ENCODE assay signal across 30 mouse cellular contexts in genomic region chr15:78502437-78503132, GRCm38 (mm10). TPM values are rescaled to one million over a fixed set of nuclear protein-coding genes. Genes with fewer than 3 reads are reported as not detected.
"Had no signal": no experiment of that assay in that cellular context is flagged by ENCODE, and none has a peak within 500 bp of the region (broad histone marks: within the 10 kb centered on the region; RNA-seq: fewer than 3 reads in every experiment).

No protein-coding gene starts in this region.

- ATAC-seq: hindbrain, postnatal 0 days; inflammation-experienced regulatory T-cells, adult 6 months; intestine, embryonic 15.5 days; intestine, postnatal 0 days; liver, embryonic 12.5 days had no signal

- H3K4me3 ChIP-seq: heart, adult 2 months; heart, embryonic 13.5 days; heart, embryonic 15.5 days; hindbrain, embryonic 13.5 days; hindbrain, embryonic 15.5 days; intestine, embryonic 15.5 days; limb, embryonic 13.5 days; limb, embryonic 15.5 days; liver, embryonic 12.5 days had no signal

- DNase-seq: gastrocnemius, postnatal 14 days; gastrocnemius, postnatal 36 days; heart, adult 11 months; heart, adult 2 months; heart, postnatal 14 days; heart, postnatal 36 days; kidney, adult 18-20 months; kidney, adult 8-10 months; kidney, postnatal 14 days; kidney, postnatal 36 days; layer of hippocampus, adult 9-11 months; layer of hippocampus, postnatal 36 days; left cerebral cortex, postnatal 4 days had no signal

- H3K36me3 ChIP-seq: heart, embryonic 13.5 days; heart, embryonic 15.5 days; hindbrain, embryonic 13.5 days; hindbrain, embryonic 15.5 days; intestine, embryonic 15.5 days; limb, embryonic 13.5 days; limb, embryonic 15.5 days; liver, embryonic 12.5 days had no signal

- H3K27me3 ChIP-seq: heart, embryonic 13.5 days; heart, embryonic 15.5 days; hindbrain, embryonic 15.5 days; intestine, embryonic 15.5 days; limb, embryonic 13.5 days; limb, embryonic 15.5 days; liver, embryonic 12.5 days had no signal

- H3K4me1 ChIP-seq: hindbrain, embryonic 13.5 days; hindbrain, embryonic 15.5 days; intestine, embryonic 15.5 days; limb, embryonic 13.5 days; limb, embryonic 15.5 days; liver, embryonic 12.5 days had no signal

- H3K27ac ChIP-seq: heart, adult 2 months; heart, embryonic 13.5 days; heart, embryonic 15.5 days; hindbrain, embryonic 13.5 days; hindbrain, embryonic 15.5 days; hindbrain, postnatal 0 days; intestine, embryonic 15.5 days; limb, embryonic 13.5 days; limb, embryonic 15.5 days; liver, embryonic 12.5 days; liver, embryonic 14.5 days had no signal

RNA-seq across cellular contexts. Expression of gene Il2rb, which starts 7.5 kb away (rescaled TPM):
- polyA plus RNA-seq: heart, embryonic 11.5 days; hindbrain, embryonic 11.5 days; limb, embryonic 11.5 days had no signal

RNA-seq across cellular contexts. Expression of gene Tmprss6, which starts 34.2 kb away (rescaled TPM):
- polyA plus RNA-seq: heart, adult 2 months; inflammation-experienced regulatory T-cells, adult 6 months had no signal

RNA-seq across cellular contexts. Expression of gene Sstr3, which starts 41.9 kb away (rescaled TPM):
- polyA plus RNA-seq: gonadal fat pad, adult 2 months; heart, adult 2 months; heart, embryonic 13.5 days; limb, embryonic 11.5 days; limb, embryonic 13.5 days; liver, adult 2 months had no signal
